ENCODE assay signal across 8 mouse cellular contexts in genomic region chrX:136599416-136599815, GRCm38 (mm10). TPM values are rescaled to one million over a fixed set of nuclear protein-coding genes. Genes with fewer than 3 reads are reported as not detected.
DNase-seq lines count a peak whose midpoint lies in the region; ATAC-seq and TF ChIP-seq lines count a peak whose summit lies in the region.
"Had no signal": no experiment of that assay in that cellular context is flagged by ENCODE, and none has a peak within 500 bp of the region (broad histone marks: within the 10 kb centered on the region; RNA-seq: fewer than 3 reads in every experiment).

No protein-coding gene starts in this region.

- DNase-seq in kidney, postnatal 0 days (ENCODE audit: low spot score) = peak; percentile 26
- no peak for DNase-seq in kidney, adult 11 months
- DNase-seq in Muller cell, postnatal 12 days (ENCODE audit: inconsistent ontology term) = peak; percentile 16
- peak; percentile 22 for DNase-seq in cerebellum, adult 9-10 months
- DNase-seq in lung, postnatal 36 days = peak; percentile 15
- peak; percentile 44 for DNase-seq in thymus, postnatal 14 days

- H3K4me3 ChIP-seq in kidney, postnatal 0 days (replicated peaks; ENCODE audit: low read depth, low read length) = no peak overlapping the region
- no peak overlapping the region for H3K4me3 ChIP-seq in hindbrain, embryonic 16.5 days (ENCODE audit: low read length)
- H3K4me3 ChIP-seq: embryonic facial prominence, embryonic 12.5 days had no signal

- no peak overlapping the region for H3K4me2 ChIP-seq in kidney, postnatal 0 days (ENCODE audit: low read length)
- H3K4me2 ChIP-seq in hindbrain, embryonic 16.5 days (ENCODE audit: low read length) = no peak overlapping the region
- H3K4me2 ChIP-seq: embryonic facial prominence, embryonic 12.5 days had no signal

- TF ChIP-seq CTCF in kidney, postnatal 0 days (IDR thresholded peaks at IDR 0.05; ENCODE audit: low read depth) = peak; percentile 73

- WGBS in kidney, postnatal 0 days = 24% methylated on average over 3 of the region's 3 CpGs
- WGBS in hindbrain, embryonic 16.5 days = 13% methylated on average over 3 of the region's 3 CpGs

- no peaks in the 10 kb centered on the region for H3K36me3 ChIP-seq in kidney, postnatal 0 days (ENCODE audit: insufficient read depth, low read length)
- no peaks in the 10 kb centered on the region for H3K36me3 ChIP-seq in hindbrain, embryonic 16.5 days (ENCODE audit: control insufficient read depth, insufficient read depth, low read length)
- H3K36me3 ChIP-seq: embryonic facial prominence, embryonic 12.5 days had no signal

- no peak overlapping the region for H3K27ac ChIP-seq in kidney, postnatal 0 days
- no peak overlapping the region for H3K27ac ChIP-seq in hindbrain, embryonic 16.5 days (ENCODE audit: low read depth, low read length)
- H3K27ac ChIP-seq: embryonic facial prominence, embryonic 12.5 days had no signal

- H3K4me1 ChIP-seq in kidney, postnatal 0 days (replicated peaks; ENCODE audit: insufficient read depth, low read length) = no peaks in the 10 kb centered on the region
- no peaks in the 10 kb centered on the region for H3K4me1 ChIP-seq in hindbrain, embryonic 16.5 days (ENCODE audit: control insufficient read depth, insufficient read depth, low read depth, low read length)
- H3K4me1 ChIP-seq: embryonic facial prominence, embryonic 12.5 days had no signal

- H3K27me3 ChIP-seq in kidney, postnatal 0 days (ENCODE audit: insufficient read depth, low read length) = no peaks in the 10 kb centered on the region
- no peaks in the 10 kb centered on the region for H3K27me3 ChIP-seq in hindbrain, embryonic 16.5 days (replicated peaks; ENCODE audit: control insufficient read depth, insufficient read depth, low read length)
- H3K27me3 ChIP-seq: embryonic facial prominence, embryonic 12.5 days had no signal

- no peak overlapping the region for H3K9ac ChIP-seq in kidney, postnatal 0 days (ENCODE audit: low read depth, low read length)
- H3K9ac ChIP-seq in hindbrain, embryonic 16.5 days (ENCODE audit: low read depth, low read length) = no peak overlapping the region
- H3K9ac ChIP-seq: embryonic facial prominence, embryonic 12.5 days had no signal

- H3K9me3 ChIP-seq in kidney, postnatal 0 days (replicated peaks; ENCODE audit: low read length) = no peaks in the 10 kb centered on the region
- H3K9me3 ChIP-seq in hindbrain, embryonic 16.5 days (ENCODE audit: control insufficient read depth, low read length) = no peaks in the 10 kb centered on the region
- H3K9me3 ChIP-seq: embryonic facial prominence, embryonic 12.5 days had no signal

- ATAC-seq in kidney, postnatal 0 days (replicated peaks; ENCODE audit: low FRiP score, low read depth) = no peak
- peak; percentile 77 for ATAC-seq in hindbrain, embryonic 16.5 days

RNA-seq across cellular contexts. Expression of gene Tceal3, which starts 8.8 kb away (rescaled TPM):
- 6.0 and 7.1 TPM in 2 replicates for polyA plus RNA-seq in kidney, postnatal 0 days (2015; fragmentation: Nextera tagmentation; extraction: Ambion mirVana)
- 83.7 and 106 TPM in 2 replicates for polyA plus RNA-seq in hindbrain, embryonic 16.5 days (2015; fragmentation: Nextera tagmentation; extraction: Ambion mirVana)

RNA-seq across cellular contexts. Expression of gene Kir3dl2, which starts 55.6 kb away (rescaled TPM):
- not detected in 2 replicates for polyA plus RNA-seq in kidney, postnatal 0 days (2015; fragmentation: Nextera tagmentation; extraction: Ambion mirVana)
- polyA plus RNA-seq in hindbrain, embryonic 16.5 days (2015; fragmentation: Nextera tagmentation; extraction: Ambion mirVana) = 0.09 and 0.20 TPM in 2 replicates
- polyA plus RNA-seq: embryonic facial prominence, embryonic 12.5 days had no signal

Comparison
In these comparisons a context has a peak if more than half of its experiments do, and no peak if none do; other contexts are left out.
1. RNA of gene Tceal3, which starts 8.8 kb away (polyA plus RNA-seq): 83.7 to 106 TPM in hindbrain, embryonic 16.5 days; 6.0 to 7.1 TPM in kidney, postnatal 0 days; every median in the first group is over 10 times any median in the second.